Mouse (Mus musculus) megakaryocyte, embryonic 14.5 days (primary cell): Measurements from ENCODE around the gene Elk4.

Experiments used
- FLI1 ChIP-seq: IDR thresholded peaks from 2 replicates; pipeline ENCODE4 v1.6.1; 2012; ENCODE audit warnings: low read length, inconsistent platforms, mixed read lengths
- GATA1 ChIP-seq: IDR thresholded peaks from 3 replicates; pipeline ENCODE4 v1.6.1; 2012; ENCODE audit warnings: mixed read lengths, low read length, inconsistent platforms, borderline replicate concordance

- no peak for TF ChIP-seq GATA1
- TF ChIP-seq FLI1 = no peak
Measured at GRCm38 (mm10) chr1:132007282-132007815, at the start of gene Elk4.
